Mouse (Mus musculus): ENCODE measurements around the gene Sult1e1. TPM values are rescaled to one million over a fixed set of nuclear protein-coding genes. Genes with fewer than 3 reads are reported as not detected.

Sult1e1 gene
- total RNA-seq, 2 experiments from 2014 or later: not detected

Small RNA genes within 50 kb of the gene (microRNA-seq; reads per million reads assigned to microRNA genes)
- gene Mir3969: 0 reads per million in 2 experiments

Other genes with a start within 250 kb of the Sult1e1 start
- not detected for gene Ugt2b38, start 167.4 kb downstream of the Sult1e1 start, total RNA-seq (2021)
- gene Ugt2a2, start 109.3 kb downstream of the Sult1e1 start, total RNA-seq (2021): not detected
- gene Gm43638, start 104.8 kb downstream of the Sult1e1 start, total RNA-seq (2021): not detected
- not detected for gene Ugt2a1, start 100.7 kb downstream of the Sult1e1 start, total RNA-seq (2021)
- not detected for gene Sult1b1, start 53.4 kb downstream of the Sult1e1 start, total RNA-seq (2021)
- not detected for gene Sult1d1, start 22.6 kb downstream of the Sult1e1 start, total RNA-seq (2021)
- not detected for gene Csn1s1, start 74.6 kb upstream of the Sult1e1 start, total RNA-seq (2021)
- gene Csn2, start 108.0 kb upstream of the Sult1e1 start, total RNA-seq (2021): not detected
- gene Csn1s2a, start 183.0 kb upstream of the Sult1e1 start, total RNA-seq (2021): not detected
- not detected for gene Csn1s2b, start 216.5 kb upstream of the Sult1e1 start, total RNA-seq (2021)
- gene Prr27, start 234.1 kb upstream of the Sult1e1 start, total RNA-seq (2021): not detected